Mouse (Mus musculus): ENCODE measurements around the gene Gatad2a.

The Gatad2a gene

GRCm38 (mm10) chr8:69899876-69900275 lies 96.3 kb downstream of the Gatad2a start:
- DNase-seq, result no peak

GRCm38 (mm10) chr8:69897857-69898256 lies 98.3 kb downstream of the Gatad2a start:
- DNase-seq, result no peak

GRCm38 (mm10) chr8:69895772-69896451 lies 100.3 kb downstream of the Gatad2a start:
- DNase-seq, result no peak

GRCm38 (mm10) chr8:69894836-69895332 lies 101.3 kb downstream of the Gatad2a start:
- no peak for DNase-seq

- DNase-seq, result peak; percentile 42
Observed at GRCm38 (mm10) chr8:69893863-69894262, 102.3 kb downstream of the Gatad2a start.

GRCm38 (mm10) chr8:69890813-69891241 lies 105.4 kb downstream of the Gatad2a start:
- peak; percentile 48 for DNase-seq

GRCm38 (mm10) chr8:69888902-69889301 lies 107.3 kb downstream of the Gatad2a start:
- no peak for DNase-seq

- DNase-seq, result no peak
Observed at GRCm38 (mm10) chr8:69888244-69888866, 107.8 kb downstream of the Gatad2a start.

- no peak for DNase-seq
Observed at GRCm38 (mm10) chr8:69887289-69888243, 108.6 kb downstream of the Gatad2a start, which contains the start of gene Cilp2. Gene Cilp2, minus strand, starts transcription at chr8:69887687.

- no peak for DNase-seq
Observed at GRCm38 (mm10) chr8:69884141-69884540, 112.0 kb downstream of the Gatad2a start.

GRCm38 (mm10) chr8:69882833-69883600 lies 113.2 kb downstream of the Gatad2a start:
- DNase-seq, result no peak

GRCm38 (mm10) chr8:69882021-69882756 lies 114.0 kb downstream of the Gatad2a start:
- no peak for DNase-seq

- no peak for DNase-seq
Observed at GRCm38 (mm10) chr8:69881261-69881865, 114.8 kb downstream of the Gatad2a start.

GRCm38 (mm10) chr8:69880841-69881240 lies 115.3 kb downstream of the Gatad2a start:
- no peak for DNase-seq

- no peak for DNase-seq
Observed at GRCm38 (mm10) chr8:69879678-69880077, 116.5 kb downstream of the Gatad2a start.

- no peak for DNase-seq
Observed at GRCm38 (mm10) chr8:69877992-69878391, 118.2 kb downstream of the Gatad2a start.

GRCm38 (mm10) chr8:69877396-69877795 lies 118.8 kb downstream of the Gatad2a start:
- DNase-seq, result no peak

- DNase-seq, result no peak
Observed at GRCm38 (mm10) chr8:69876967-69877366, 119.2 kb downstream of the Gatad2a start.

GRCm38 (mm10) chr8:69876097-69876496 lies 120.1 kb downstream of the Gatad2a start:
- no peak for DNase-seq

GRCm38 (mm10) chr8:69874654-69875053 lies 121.5 kb downstream of the Gatad2a start:
- DNase-seq, result no peak

GRCm38 (mm10) chr8:69874155-69874554 lies 122.0 kb downstream of the Gatad2a start:
- DNase-seq, result peak; percentile 70

Data from cerebellum, adult 8-10 months (tissue).